Mouse (Mus musculus): ENCODE measurements around the gene Rimbp2. TPM values are rescaled to one million over a fixed set of nuclear protein-coding genes. Genes with fewer than 3 reads are reported as not detected.
"Not testable (repeated sequence)": the region's sequence is repeated elsewhere in the genome, so short reads cannot be mapped to it uniquely, and the experiment has no call there.

Gene Rimbp2
- polyA plus RNA-seq, 1 experiment from 2014 or later: 0.10 TPM

GRCm38 (mm10) chr5:128739168-128739837 is 214.0 kb downstream of the Rimbp2 start:
- no peak overlapping the region for H3K4me3 ChIP-seq
- no peak for ATAC-seq (replicated peaks; ENCODE audit: insufficient number of reproducible peaks, insufficient read depth, low FRiP score, low read depth)
- WGBS: 37% methylated on average over 16 of the region's 17 CpGs
- no peak overlapping the region for H3K9ac ChIP-seq
- no peaks in the 10 kb centered on the region for H3K9me3 ChIP-seq (replicated peaks)
- H3K4me2 ChIP-seq: no peak overlapping the region
- peaks cover 28% of the 10 kb centered on the region for H3K27me3 ChIP-seq
- no peaks in the 10 kb centered on the region for H3K4me1 ChIP-seq (replicated peaks)
- no peak overlapping the region for H3K27ac ChIP-seq
- H3K36me3 ChIP-seq: no peaks in the 10 kb centered on the region

GRCm38 (mm10) chr5:128735921-128736320 is 217.4 kb downstream of the Rimbp2 start:
- Histone ChIP-seq H3K4me3 (no peak overlapping the region), H3K9ac (no peak overlapping the region), H3K9me3 (replicated peaks) (no peaks in the 10 kb centered on the region), H3K4me1 (replicated peaks) (no peaks in the 10 kb centered on the region), H3K27me3 (peaks cover 26% of the 10 kb centered on the region), H3K27ac (no peak overlapping the region), H3K36me3 (no peaks in the 10 kb centered on the region), H3K4me2 (no peak overlapping the region)
- WGBS: 63% methylated on average over 22 of the region's 22 CpGs
- ATAC-seq (replicated peaks; ENCODE audit: insufficient number of reproducible peaks, insufficient read depth, low FRiP score, low read depth): no peak

- Histone ChIP-seq H3K36me3 (no peaks in the 10 kb centered on the region), H3K27me3 (peaks cover 15% of the 10 kb centered on the region; the same call in 1 of the 2 replicates), H3K9me3 (replicated peaks) (no peaks in the 10 kb centered on the region), H3K9ac (no peak overlapping the region), H3K4me2 (no peak overlapping the region), H3K4me1 (replicated peaks) (no peaks in the 10 kb centered on the region), H3K4me3 (no peak overlapping the region), H3K27ac (no peak overlapping the region)
- ATAC-seq (replicated peaks; ENCODE audit: insufficient number of reproducible peaks, insufficient read depth, low FRiP score, low read depth): no peak
- 2% methylated on average over 6 of the region's 6 CpGs for WGBS
Observed at GRCm38 (mm10) chr5:128733955-128734354, 219.3 kb downstream of the Rimbp2 start.

GRCm38 (mm10) chr5:128732416-128733014 is 220.8 kb downstream of the Rimbp2 start:
- Histone ChIP-seq H3K9me3 (replicated peaks) (no peaks in the 10 kb centered on the region), H3K9ac (no peak overlapping the region), H3K27ac (no peak overlapping the region), H3K4me3 (no peak overlapping the region), H3K4me2 (no peak overlapping the region), H3K27me3 (peaks cover 10% of the 10 kb centered on the region; the same call in 1 of the 2 replicates), H3K4me1 (replicated peaks) (no peaks in the 10 kb centered on the region), H3K36me3 (no peaks in the 10 kb centered on the region)
- 69% methylated on average over 11 of the region's 11 CpGs for WGBS
- no peak for ATAC-seq (replicated peaks; ENCODE audit: insufficient number of reproducible peaks, insufficient read depth, low FRiP score, low read depth)

GRCm38 (mm10) chr5:128730634-128731033 is 222.7 kb downstream of the Rimbp2 start:
- H3K4me2 ChIP-seq: no peak overlapping the region
- no peak overlapping the region for H3K27ac ChIP-seq
- no peak for ATAC-seq (replicated peaks; ENCODE audit: insufficient number of reproducible peaks, insufficient read depth, low FRiP score, low read depth)
- H3K27me3 ChIP-seq: no peaks in the 10 kb centered on the region
- H3K9ac ChIP-seq: no peak overlapping the region
- 43% methylated on average over 5 of the region's 5 CpGs for WGBS
- no peak overlapping the region for H3K4me3 ChIP-seq
- H3K4me1 ChIP-seq (replicated peaks): no peaks in the 10 kb centered on the region
- H3K9me3 ChIP-seq (replicated peaks): no peaks in the 10 kb centered on the region
- H3K36me3 ChIP-seq: no peaks in the 10 kb centered on the region

- H3K4me3 ChIP-seq: no peak overlapping the region
- no peaks in the 10 kb centered on the region for H3K36me3 ChIP-seq
- WGBS: 64% methylated on average over 5 of the region's 5 CpGs
- no peak overlapping the region for H3K27ac ChIP-seq
- H3K4me1 ChIP-seq (replicated peaks): no peaks in the 10 kb centered on the region
- no peaks in the 10 kb centered on the region for H3K27me3 ChIP-seq
- no peak overlapping the region for H3K9ac ChIP-seq
- H3K9me3 ChIP-seq (replicated peaks): no peaks in the 10 kb centered on the region
- H3K4me2 ChIP-seq: no peak overlapping the region
- no peak for ATAC-seq (replicated peaks; ENCODE audit: insufficient number of reproducible peaks, insufficient read depth, low FRiP score, low read depth)
Observed at GRCm38 (mm10) chr5:128729341-128729740, 223.9 kb downstream of the Rimbp2 start.

- H3K4me2 ChIP-seq: not testable (repeated sequence)
- WGBS: 86% methylated on average over 11 of the region's 11 CpGs
Observed at GRCm38 (mm10) chr5:128720461-128720860, 232.8 kb downstream of the Rimbp2 start.

GRCm38 (mm10) chr5:128715171-128715570 is 238.1 kb downstream of the Rimbp2 start:
- H3K27ac ChIP-seq: no peak overlapping the region
- H3K4me3 ChIP-seq: no peak overlapping the region
- H3K4me1 ChIP-seq (replicated peaks): no peaks in the 10 kb centered on the region
- WGBS: 31% methylated on average over 16 of the region's 16 CpGs
- no peaks in the 10 kb centered on the region for H3K36me3 ChIP-seq
- ATAC-seq (replicated peaks; ENCODE audit: insufficient number of reproducible peaks, insufficient read depth, low FRiP score, low read depth): no peak
- H3K9ac ChIP-seq: no peak overlapping the region
- H3K27me3 ChIP-seq: peaks cover 4% of the 10 kb centered on the region; the same call in 1 of the 2 replicates
- no peak overlapping the region for H3K4me2 ChIP-seq
- H3K9me3 ChIP-seq (replicated peaks): no peaks in the 10 kb centered on the region

More at GRCm38 (mm10) chr5:128720461-128720860, 232.8 kb downstream of the Rimbp2 start:
- H3K9me3 ChIP-seq (replicated peaks); H3K4me3 ChIP-seq; H3K9ac ChIP-seq; H3K36me3 ChIP-seq; H3K27ac ChIP-seq; H3K4me1 ChIP-seq (replicated peaks); H3K27me3 ChIP-seq; ATAC-seq (replicated peaks; ENCODE audit: insufficient number of reproducible peaks, insufficient read depth, low FRiP score, low read depth): not testable (repeated sequence)

- Histone ChIP-seq H3K36me3 (no peaks in the 10 kb centered on the region), H3K4me3 (no peak overlapping the region), H3K27ac (no peak overlapping the region), H3K4me1 (replicated peaks) (no peaks in the 10 kb centered on the region), H3K4me2 (no peak overlapping the region), H3K27me3 (peaks cover 4% of the 10 kb centered on the region; the same call in 1 of the 2 replicates), H3K9me3 (replicated peaks) (no peaks in the 10 kb centered on the region), H3K9ac (no peak overlapping the region)
- 79% methylated on average over 6 of the region's 6 CpGs for WGBS
- ATAC-seq (replicated peaks; ENCODE audit: insufficient number of reproducible peaks, insufficient read depth, low FRiP score, low read depth): no peak
Observed at GRCm38 (mm10) chr5:128711847-128712246, 241.4 kb downstream of the Rimbp2 start.

- Histone ChIP-seq H3K27me3 (peaks cover 4% of the 10 kb centered on the region; the same call in 1 of the 2 replicates), H3K9ac (no peak overlapping the region), H3K36me3 (no peaks in the 10 kb centered on the region), H3K4me3 (no peak overlapping the region), H3K9me3 (replicated peaks) (0 out of 2 replicates have a peak, but pooled peaks cover 3% of the 10 kb centered on the region), H3K27ac (no peak overlapping the region), H3K4me2 (no peak overlapping the region), H3K4me1 (replicated peaks) (no peaks in the 10 kb centered on the region)
- no peak for ATAC-seq (replicated peaks; ENCODE audit: insufficient number of reproducible peaks, insufficient read depth, low FRiP score, low read depth)
- 18% methylated on average over 8 of the region's 8 CpGs for WGBS
Observed at GRCm38 (mm10) chr5:128710596-128710995, 242.7 kb downstream of the Rimbp2 start.

GRCm38 (mm10) chr5:128708929-128709328 is 244.4 kb downstream of the Rimbp2 start:
- Histone ChIP-seq H3K27ac (no peak overlapping the region), H3K9ac (no peak overlapping the region), H3K4me3 (no peak overlapping the region), H3K4me1 (replicated peaks) (no peaks in the 10 kb centered on the region; the same call in 1 of the 2 replicates), H3K27me3 (0 out of 2 replicates have a peak, but pooled peaks cover 4% of the 10 kb centered on the region), H3K36me3 (no peaks in the 10 kb centered on the region), H3K4me2 (no peak overlapping the region), H3K9me3 (replicated peaks) (0 out of 2 replicates have a peak, but pooled peaks cover 3% of the 10 kb centered on the region)
- ATAC-seq (replicated peaks; ENCODE audit: insufficient number of reproducible peaks, insufficient read depth, low FRiP score, low read depth): no peak
- 81% methylated on average over 5 of the region's 5 CpGs for WGBS
